8 mouse cellular contexts compared by ENCODE assay signal in the genomic region with DNA sequence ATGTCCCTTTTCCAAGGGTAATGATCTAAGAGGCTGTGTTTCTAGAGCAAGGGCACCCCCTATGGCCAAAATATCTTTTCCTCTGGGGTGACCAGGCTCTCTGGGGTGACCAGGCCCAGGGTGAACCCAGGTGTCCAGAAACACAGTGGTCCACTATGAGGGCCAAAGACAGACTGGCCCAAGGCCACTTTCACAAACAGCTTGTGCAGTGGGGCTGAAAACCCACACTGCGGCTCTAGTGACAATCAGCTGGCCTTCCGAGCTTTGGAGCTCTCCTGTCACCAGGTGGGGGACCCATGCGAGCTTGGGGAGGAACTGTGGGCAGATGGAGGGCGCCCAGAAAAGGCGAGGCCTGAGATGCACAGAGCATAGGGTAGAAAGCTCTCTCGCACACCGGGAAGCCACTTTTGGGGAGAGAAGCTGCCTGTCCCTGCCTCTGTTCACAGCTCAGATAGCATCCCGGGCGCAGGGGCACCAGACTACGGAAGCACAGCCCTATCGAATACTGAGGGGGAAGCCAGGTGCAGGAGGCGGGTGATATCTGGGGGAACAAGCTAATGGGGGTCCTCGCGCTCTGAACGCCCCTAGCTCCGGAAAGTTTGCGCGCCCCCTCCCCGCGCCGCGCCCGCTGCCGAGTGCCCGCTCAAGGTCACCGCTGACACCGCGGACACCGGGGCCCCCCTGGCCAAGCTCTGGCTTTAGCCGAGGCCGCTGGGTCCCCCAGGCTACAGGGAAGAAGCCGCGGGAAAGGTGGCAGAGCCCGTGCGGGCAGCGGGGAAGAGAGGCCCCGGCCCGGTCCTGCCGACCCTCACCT. TPM values are rescaled to one million over a fixed set of nuclear protein-coding genes. Genes with fewer than 3 reads are reported as not detected.
DNase-seq lines count a peak whose midpoint lies in the region; ATAC-seq lines count a peak whose summit lies in the region.

No protein-coding gene starts in this region.

- DNase-seq in heart, postnatal 25 days (ENCODE audit: low spot score) = no peak
- peak; percentile 81 to 89 for DNase-seq in cerebellum, adult 18-20 months
- DNase-seq in thymus, adult 18-20 months = no peak

- peak overlapping the region; percentile 52 for H3K4me3 ChIP-seq in heart, embryonic 11.5 days (ENCODE audit: low read depth, low read length)
- peak overlapping the region; percentile 65 for H3K4me3 ChIP-seq in forebrain, embryonic 16.5 days (replicated peaks; ENCODE audit: low read length)
- peak overlapping the region; percentile 49 for H3K4me3 ChIP-seq in kidney, embryonic 16.5 days (ENCODE audit: low read length)
- peak overlapping the region; percentile 60 for H3K4me3 ChIP-seq in midbrain, embryonic 12.5 days

- peak overlapping the region; percentile 91 for H3K4me2 ChIP-seq in heart, embryonic 11.5 days
- peak overlapping the region; percentile 74 for H3K4me2 ChIP-seq in forebrain, embryonic 16.5 days (ENCODE audit: low read length)
- H3K4me2 ChIP-seq in kidney, embryonic 16.5 days (replicated peaks; ENCODE audit: low read depth, low read length) = peak overlapping the region; percentile 88
- peak overlapping the region; percentile 99 for H3K4me2 ChIP-seq in midbrain, embryonic 12.5 days (replicated peaks)

- peak overlapping the region; percentile 63 for H3K9ac ChIP-seq in heart, embryonic 11.5 days (ENCODE audit: low read depth, low read length)
- H3K9ac ChIP-seq in forebrain, embryonic 16.5 days (replicated peaks; ENCODE audit: low read depth, low read length) = peak overlapping the region; percentile 73
- peak overlapping the region; percentile 50 for H3K9ac ChIP-seq in kidney, embryonic 16.5 days (replicated peaks; ENCODE audit: low read length)
- H3K9ac ChIP-seq in midbrain, embryonic 12.5 days (replicated peaks) = peak overlapping the region; percentile 66

- H3K27me3 ChIP-seq in heart, embryonic 11.5 days (ENCODE audit: control insufficient read depth, insufficient read depth, low read length) = peaks cover 64% of the 10 kb centered on the region
- peaks cover 5% of the 10 kb centered on the region for H3K27me3 ChIP-seq in forebrain, embryonic 16.5 days (replicated peaks; ENCODE audit: control insufficient read depth, insufficient read depth, low read length)
- peaks cover 50% of the 10 kb centered on the region for H3K27me3 ChIP-seq in kidney, embryonic 16.5 days (ENCODE audit: insufficient read depth, low read length)
- H3K27me3 ChIP-seq in midbrain, embryonic 12.5 days = peaks cover 67% of the 10 kb centered on the region

- H3K9me3 ChIP-seq in heart, embryonic 11.5 days (replicated peaks; ENCODE audit: control insufficient read depth, low read length) = no peaks in the 10 kb centered on the region
- H3K9me3 ChIP-seq in forebrain, embryonic 16.5 days (ENCODE audit: control insufficient read depth, low read length) = no peaks in the 10 kb centered on the region
- no peaks in the 10 kb centered on the region for H3K9me3 ChIP-seq in kidney, embryonic 16.5 days (ENCODE audit: low read length)
- H3K9me3 ChIP-seq in midbrain, embryonic 12.5 days = no peaks in the 10 kb centered on the region

- WGBS in heart, embryonic 11.5 days (ENCODE audit: insufficient replicate concordance) = 1% methylated on average over 32 of the region's 39 CpGs
- WGBS in forebrain, embryonic 16.5 days = 1% methylated on average over 35 of the region's 39 CpGs
- WGBS in kidney, embryonic 16.5 days = under 1% methylated on average over 38 of the region's 39 CpGs
- WGBS in midbrain, embryonic 12.5 days = 1% methylated on average over 35 of the region's 39 CpGs

- no peaks in the 10 kb centered on the region for H3K36me3 ChIP-seq in heart, embryonic 11.5 days (ENCODE audit: control insufficient read depth, insufficient read depth, low read length)
- H3K36me3 ChIP-seq in forebrain, embryonic 16.5 days (ENCODE audit: control insufficient read depth, insufficient read depth) = no peaks in the 10 kb centered on the region
- H3K36me3 ChIP-seq in kidney, embryonic 16.5 days (ENCODE audit: insufficient read depth, low read length) = no peaks in the 10 kb centered on the region
- H3K36me3 ChIP-seq in midbrain, embryonic 12.5 days = no peaks in the 10 kb centered on the region

- no peak overlapping the region for H3K27ac ChIP-seq in heart, embryonic 11.5 days (ENCODE audit: low read depth, low read length)
- H3K27ac ChIP-seq in forebrain, embryonic 16.5 days (ENCODE audit: low read length) = no peak overlapping the region
- H3K27ac ChIP-seq in kidney, embryonic 16.5 days (ENCODE audit: low read length) = no peak overlapping the region
- H3K27ac ChIP-seq in midbrain, embryonic 12.5 days (replicated peaks) = no peak overlapping the region

- intact Hi-C loops in heart, postnatal 25 days (cut with DNase I) = no loop called here

- no peaks in the 10 kb centered on the region for H3K4me1 ChIP-seq in heart, embryonic 11.5 days (ENCODE audit: control insufficient read depth, insufficient read depth, low read length)
- H3K4me1 ChIP-seq in forebrain, embryonic 16.5 days (replicated peaks; ENCODE audit: control insufficient read depth, insufficient read depth, low read length) = 0 out of 2 replicates have a peak, but pooled peaks cover 3% of the 10 kb centered on the region
- H3K4me1 ChIP-seq in kidney, embryonic 16.5 days (ENCODE audit: insufficient read depth, low read length) = no peaks in the 10 kb centered on the region
- peaks cover 6% of the 10 kb centered on the region; the same call in 1 of the 2 replicates for H3K4me1 ChIP-seq in midbrain, embryonic 12.5 days

- ATAC-seq in heart, embryonic 11.5 days (replicated peaks; ENCODE audit: insufficient number of reproducible peaks, low FRiP score, low TSS enrichment) = no peak
- ATAC-seq in forebrain, embryonic 16.5 days = peak; percentile 54; the same call in 1 of the 2 replicates
- ATAC-seq in kidney, embryonic 16.5 days (ENCODE audit: low FRiP score, low TSS enrichment) = no peak
- ATAC-seq in midbrain, embryonic 12.5 days (ENCODE audit: low FRiP score, low read depth) = no peak
- ATAC-seq in inflammation-experienced regulatory T-cells, adult 6 months = no peak

RNA-seq across cellular contexts. Expression of gene Atp2b2, which starts 1.1 kb away (rescaled TPM):
- 0.38 and 0.40 TPM in 2 replicates for polyA plus RNA-seq in heart, embryonic 11.5 days (2014; fragmentation: Nextera tagmentation; extraction: Ambion mirVana)
- total RNA-seq in heart, postnatal 25 days (2021) = 1 to 10 TPM; 1.1 TPM
- 30.7 and 32.2 TPM in 2 replicates for polyA plus RNA-seq in forebrain, embryonic 16.5 days (2015; fragmentation: Nextera tagmentation; extraction: Ambion mirVana)
- polyA plus RNA-seq in kidney, embryonic 16.5 days (2015; fragmentation: Nextera tagmentation; extraction: Ambion mirVana) = 0.09 and 0.30 TPM in 2 replicates
- 5.7 and 6.1 TPM in 2 replicates for polyA plus RNA-seq in midbrain, embryonic 12.5 days (2016; fragmentation: Nextera tagmentation; extraction: Ambion mirVana)
- polyA plus RNA-seq in inflammation-experienced regulatory T-cells, adult 6 months (2017; shearing (Covaris generic)) = under 1 TPM in 2 of 3 experiments, not detected in 1; 0.12 to 0.15 TPM

Comparison
In these comparisons a context has a peak if more than half of its experiments do, and no peak if none do; other contexts are left out.
1. DNase-seq: peak in cerebellum, adult 18-20 months (2 of 2); none in heart, postnatal 25 days (single experiment) and thymus, adult 18-20 months (0 of 2).
2. Peak in every context shown above with its lines, with median percentiles within 50 percentile points of each other: H3K4me2 ChIP-seq, H3K4me3 ChIP-seq and H3K9ac ChIP-seq.